Mouse (Mus musculus) hindbrain, embryonic 13.5 days (tissue): ENCODE measurements around the gene C2cd2l. TPM values are rescaled to one million over a fixed set of nuclear protein-coding genes. Genes with fewer than 3 reads are reported as not detected.

Experiments used
- ATAC-seq: fragments of 200-750 bp; cut with Nextera tagmentation; 2 replicates; pipeline ENCODE4 v1.8.0; 2017; ENCODE audit warnings: moderate TSS enrichment; ENCODE audit not compliant: low FRiP score
- H3K27ac ChIP-seq: fragments of 300-500 bp; sonication (generic); 2 replicates; pipeline ENCODE4 v1.5.1; 2015; ENCODE audit warnings: inconsistent platforms, mild to moderate bottlenecking, moderate library complexity
- H3K27me3 ChIP-seq: fragments of 300-500 bp; sonication (generic); 2 replicates; pipeline ENCODE4 v1.6.1; 2015; ENCODE audit warnings: mild to moderate bottlenecking, inconsistent platforms
- H3K36me3 ChIP-seq: fragments of 300-500 bp; sonication (generic); 2 replicates; pipeline ENCODE4 v1.6.1; 2015; ENCODE audit warnings: mild to moderate bottlenecking, inconsistent platforms
- H3K4me1 ChIP-seq: fragments of 300-500 bp; sonication (generic); replicated peaks from 2 replicates; pipeline ENCODE4 v1.6.1; 2015; ENCODE audit warnings: inconsistent platforms
- H3K4me2 ChIP-seq: fragments of 300-500 bp; sonication (generic); 2 replicates; pipeline ENCODE4 v1.6.1; 2015; ENCODE audit warnings: inconsistent platforms, mild to moderate bottlenecking, moderate library complexity
- H3K4me3 ChIP-seq: fragments of 300-500 bp; sonication (generic); 2 replicates; pipeline ENCODE4 v1.5.1; 2015; ENCODE audit warnings: mild to moderate bottlenecking, inconsistent platforms
- H3K9ac ChIP-seq: fragments of 300-500 bp; sonication (generic); 2 replicates; pipeline ENCODE4 v1.6.1; 2015; ENCODE audit warnings: mild to moderate bottlenecking, inconsistent platforms
- H3K9me3 ChIP-seq: fragments of 300-500 bp; sonication (generic); 2 replicates; pipeline ENCODE4 v1.6.1; 2016; ENCODE audit warnings: inconsistent platforms
- WGBS: fragments of 180-500 bp; shearing (Covaris S2); methylation state at CpG from one replicate; pipeline ENCODE4 v1.1.7; 2015; 5-methylcytosine and 5-hydroxymethylcytosine counted together
- microRNA-seq: library from miRNA; unstranded; fragments of <30 nt; microRNA quantifications from one replicate; pipeline ENCODE4, GENCODE M21; 2016
- polyA plus RNA-seq: library from polyadenylated mRNA; unstranded; fragments of >200 nt; fragmentation: Nextera tagmentation; extraction: Ambion mirVana; gene quantifications from 2 replicates; pipeline ENCODE4 v1.2.1, GENCODE M21; 2015

Gene C2cd2l
- polyA plus RNA-seq, 1 experiment from 2014 or later, result 21.6 TPM

GRCm38 (mm10) chr9:44283183-44283582, 36.9 kb downstream of the C2cd2l start:
- Histone ChIP-seq H3K27ac (no peak overlapping the region), H3K9ac (no peak overlapping the region), H3K4me1 (peaks cover 20% of the 10 kb centered on the region), H3K9me3 (no peaks in the 10 kb centered on the region), H3K4me3 (no peak overlapping the region), H3K4me2 (no peak overlapping the region), H3K27me3 (no peaks in the 10 kb centered on the region), H3K36me3 (peaks cover 48% of the 10 kb centered on the region)
- 66% methylated on average over 5 of the region's 5 CpGs for WGBS
- no peak for ATAC-seq

GRCm38 (mm10) chr9:44269973-44270372, 50.1 kb downstream of the C2cd2l start:
- Histone ChIP-seq H3K9ac (no peak overlapping the region), H3K4me2 (no peak overlapping the region), H3K36me3 (peaks cover 22% of the 10 kb centered on the region), H3K9me3 (no peaks in the 10 kb centered on the region), H3K4me1 (peaks cover 18% of the 10 kb centered on the region), H3K27ac (no peak overlapping the region), H3K4me3 (no peak overlapping the region), H3K27me3 (peaks cover 7% of the 10 kb centered on the region)
- no peak for ATAC-seq
- 88% methylated on average over 4 of the region's 4 CpGs for WGBS

- ATAC-seq, result no peak
- Histone ChIP-seq H3K27ac (no peak overlapping the region), H3K9me3 (no peaks in the 10 kb centered on the region), H3K36me3 (peaks cover 13% of the 10 kb centered on the region), H3K27me3 (peaks cover 7% of the 10 kb centered on the region), H3K4me2 (no peak overlapping the region), H3K9ac (no peak overlapping the region), H3K4me1 (peaks cover 24% of the 10 kb centered on the region), H3K4me3 (no peak overlapping the region)
- 83% methylated on average over 3 of the region's 3 CpGs for whole genome bisulfite sequencing
Measured at GRCm38 (mm10) chr9:44269077-44269476, 51.0 kb downstream of the C2cd2l start.

GRCm38 (mm10) chr9:44268432-44268831, 51.7 kb downstream of the C2cd2l start, which contains the start of gene Nlrx1:
TSS of gene Nlrx1 (minus strand) at chr9:44268599.
- peaks cover 6% of the 10 kb centered on the region for H3K36me3 ChIP-seq
- H3K27ac ChIP-seq, result peak within 1 kb of the TSS; percentile 64
- peak within 1 kb of the TSS; percentile 58 for H3K4me2 ChIP-seq
- peaks cover 24% of the 10 kb centered on the region for H3K4me1 ChIP-seq
- peak within 1 kb of the TSS; percentile 40 for H3K4me3 ChIP-seq
- 87% methylated on average over 6 of the region's 6 CpGs for WGBS
- no peaks in the 10 kb centered on the region for H3K9me3 ChIP-seq
- ATAC-seq, result no peak; the same call in 1 of the 2 replicates
- H3K27me3 ChIP-seq, result peaks cover 7% of the 10 kb centered on the region
- H3K9ac ChIP-seq, result peak within 1 kb of the TSS; percentile 78

- H3K36me3 ChIP-seq, result peaks cover 2% of the 10 kb centered on the region; the same call in 1 of the 2 replicates
Measured at GRCm38 (mm10) chr9:44268027-44268360, 52.1 kb downstream of the C2cd2l start.

GRCm38 (mm10) chr9:44267319-44268026, 52.6 kb downstream of the C2cd2l start:
- H3K27ac ChIP-seq, result peak overlapping the region; percentile 64
- peak overlapping the region; percentile 78 for H3K9ac ChIP-seq
- 0 out of 2 replicates have a peak, but pooled peaks have one; percentile 32 for ATAC-seq
- no peaks in the 10 kb centered on the region for H3K36me3 ChIP-seq
- no peaks in the 10 kb centered on the region for H3K9me3 ChIP-seq
- peaks cover 7% of the 10 kb centered on the region for H3K27me3 ChIP-seq
- peak overlapping the region; percentile 40 for H3K4me3 ChIP-seq
- peak overlapping the region; percentile 58 for H3K4me2 ChIP-seq
- peaks cover 24% of the 10 kb centered on the region for H3K4me1 ChIP-seq
- 9% methylated on average over 23 of the region's 23 CpGs for WGBS

More at GRCm38 (mm10) chr9:44268027-44268360, 52.1 kb downstream of the C2cd2l start:
- Histone ChIP-seq H3K4me3 (peak overlapping the region; percentile 40), H3K4me1 (peaks cover 24% of the 10 kb centered on the region), H3K27ac (peak overlapping the region; percentile 64; the same call in 1 of the 2 replicates), H3K27me3 (peaks cover 7% of the 10 kb centered on the region), H3K9ac (peak overlapping the region; percentile 78), H3K4me2 (peak overlapping the region; percentile 58), H3K9me3 (no peaks in the 10 kb centered on the region)
- ATAC-seq, result peak; percentile 67
- 7% methylated on average over 28 of the region's 28 CpGs for WGBS

- 64% methylated on average over 8 of the region's 8 CpGs for WGBS
- H3K4me1 ChIP-seq, result peaks cover 24% of the 10 kb centered on the region
- no peak for ATAC-seq
- H3K9me3 ChIP-seq, result no peaks in the 10 kb centered on the region
- no peak overlapping the region for H3K4me3 ChIP-seq
- peak overlapping the region; percentile 58; the same call in 1 of the 2 replicates for H3K4me2 ChIP-seq
- H3K27me3 ChIP-seq, result peaks cover 7% of the 10 kb centered on the region
- no peaks in the 10 kb centered on the region for H3K36me3 ChIP-seq
- peak overlapping the region; percentile 78; the same call in 1 of the 2 replicates for H3K9ac ChIP-seq
- peak overlapping the region; percentile 64 for H3K27ac ChIP-seq
Measured at GRCm38 (mm10) chr9:44266478-44267226, 53.4 kb downstream of the C2cd2l start.

GRCm38 (mm10) chr9:44261388-44261787, 58.7 kb downstream of the C2cd2l start:
- no peaks in the 10 kb centered on the region for H3K27me3 ChIP-seq
- no peak overlapping the region for H3K9ac ChIP-seq
- H3K4me2 ChIP-seq, result no peak overlapping the region
- no peaks in the 10 kb centered on the region for H3K9me3 ChIP-seq
- H3K4me1 ChIP-seq, result peaks cover 9% of the 10 kb centered on the region
- H3K4me3 ChIP-seq, result no peak overlapping the region
- no peak overlapping the region for H3K27ac ChIP-seq
- 88% methylated on average over 14 of the region's 14 CpGs for WGBS
- no peaks in the 10 kb centered on the region for H3K36me3 ChIP-seq
- no peak for ATAC-seq

Small RNA genes within 50 kb of the gene (microRNA-seq; reads per million reads assigned to microRNA genes)
- gene Gm44335, result not detected

Other genes starting within 250 kb of the C2cd2l start
- gene Mfrp, start 218.6 kb downstream of the C2cd2l start, polyA plus RNA-seq, result 0.22 TPM in 1 of 2 replicates, not detected in the other
- 3.2 and 5.3 TPM in 2 replicates for gene C1qtnf5, start 213.0 kb downstream of the C2cd2l start, polyA plus RNA-seq
- gene Gm49380, start 206.8 kb downstream of the C2cd2l start, polyA plus RNA-seq, result 0.12 and 0.49 TPM in 2 replicates
- gene Rnf26, start 206.8 kb downstream of the C2cd2l start, polyA plus RNA-seq, result 27.9 and 29.2 TPM in 2 replicates
- 13.1 and 14.0 TPM in 2 replicates for gene Mcam, start 185.8 kb downstream of the C2cd2l start, polyA plus RNA-seq
- 21.5 and 24.4 TPM in 2 replicates for gene Cbl, start 86.2 kb downstream of the C2cd2l start, polyA plus RNA-seq
- not detected in 2 replicates for gene Ccdc153, start 79.6 kb downstream of the C2cd2l start, polyA plus RNA-seq
- 0.17 and 0.48 TPM in 2 replicates for gene Pdzd3, start 68.8 kb downstream of the C2cd2l start, polyA plus RNA-seq
- 4.4 TPM in 2 replicates for gene Nlrx1, start 51.7 kb downstream of the C2cd2l start, polyA plus RNA-seq
- 18.0 and 20.1 TPM in 2 replicates for gene Abcg4, start 31.7 kb downstream of the C2cd2l start, polyA plus RNA-seq
- gene Hinfp, start 14.6 kb downstream of the C2cd2l start, polyA plus RNA-seq, result 31.4 and 36.6 TPM in 2 replicates
- gene Dpagt1, start 5.7 kb upstream of the C2cd2l start, polyA plus RNA-seq, result 37.0 and 40.4 TPM in 2 replicates
- 145 and 151 TPM in 2 replicates for gene H2afx, start 14.4 kb upstream of the C2cd2l start, polyA plus RNA-seq
- 66.8 and 70.8 TPM in 2 replicates for gene Hmbs, start 23.9 kb upstream of the C2cd2l start, polyA plus RNA-seq
- 36.2 and 38.0 TPM in 2 replicates for gene Vps11, start 41.4 kb upstream of the C2cd2l start, polyA plus RNA-seq
- 25.6 and 27.7 TPM in 2 replicates for gene Hyou1, start 59.2 kb upstream of the C2cd2l start, polyA plus RNA-seq
- 64.7 and 65.9 TPM in 2 replicates for gene Slc37a4, start 76.6 kb upstream of the C2cd2l start, polyA plus RNA-seq
- 1,260 and 1,282 TPM in 2 replicates for gene Rps25, start 86.9 kb upstream of the C2cd2l start, polyA plus RNA-seq
- gene Trappc4, start 87.3 kb upstream of the C2cd2l start, polyA plus RNA-seq, result 342 and 355 TPM in 2 replicates
- 28.2 and 32.9 TPM in 2 replicates for gene Ccdc84, start 98.3 kb upstream of the C2cd2l start, polyA plus RNA-seq
- not detected in 2 replicates for gene Foxr1, start 120.9 kb upstream of the C2cd2l start, polyA plus RNA-seq
- gene Upk2, start 134.7 kb upstream of the C2cd2l start, polyA plus RNA-seq, result not detected in 2 replicates
- 8.6 TPM in 2 replicates for gene Bcl9l, start 162.5 kb upstream of the C2cd2l start, polyA plus RNA-seq
- gene Cxcr5, start 241.6 kb upstream of the C2cd2l start, polyA plus RNA-seq, result 0.10 TPM in 1 of 2 replicates, not detected in the other